Mouse (Mus musculus) c-Kit-positive CD71-positive TER-119-positive erythroid progenitor cells, embryonic 14.5 days (primary cell): ENCODE results near the gene Serpinb9d.
"Not testable (repeated sequence)": the region's sequence is repeated elsewhere in the genome, so short reads cannot be mapped to it uniquely, and the experiment has no call there.

Experiments
- DNase-seq: peaks from one replicate; pipeline ENCODE4 v3.0.0-alpha.2; 2013; ENCODE audit warnings: low spot score

The Serpinb9d gene

GRCm38 (mm10) chr13:33192659-33193058 is at the start of gene Serpinb9d:
Serpinb9d (plus strand) TSS chr13:33192959.
- no peak for DNase-seq

GRCm38 (mm10) chr13:33159642-33160041 is 33.1 kb upstream of the Serpinb9d start, which contains the start of gene Serpinb9c:
Serpinb9c (minus strand) TSS chr13:33159742.
- no peak for DNase-seq

GRCm38 (mm10) chr13:33190486-33190885 is 2.3 kb upstream of the Serpinb9d start:
- DNase-seq = not testable (repeated sequence)

GRCm38 (mm10) chr13:33199740-33200139 is 7.0 kb downstream of the Serpinb9d start:
- no peak for DNase-seq

- DNase-seq = not testable (repeated sequence)
These were observed 56.6 kb downstream of the Serpinb9d start, which contains the start of gene Serpinb9e for GRCm38 (mm10) chr13:33249312-33249711. Serpinb9e (plus strand) TSS chr13:33249612.
